Mouse (Mus musculus): Measurements from ENCODE around the gene Clcc1. TPM values are rescaled to one million over a fixed set of nuclear protein-coding genes. Genes with fewer than 3 reads are reported as not detected.

The Clcc1 gene
- total RNA-seq, 2 experiments from 2014 or later: 23.5 to 28.2 TPM

Other genes starting within 250 kb of the Clcc1 start
- 100 to 1,000 TPM; 168 to 169 TPM for gene Celsr2, start 238.4 kb upstream of the Clcc1 start, total RNA-seq (2021)
- 100 to 1,000 TPM; 212 to 216 TPM for gene Sars, start 208.7 kb upstream of the Clcc1 start, total RNA-seq (2021)
- 1 to 10 TPM; 2.3 to 2.9 TPM for gene 1700013F07Rik, start 119.8 kb upstream of the Clcc1 start, total RNA-seq (2021)
- gene 5330417C22Rik, start 117.4 kb upstream of the Clcc1 start, total RNA-seq (2021): 10 to 100 TPM; 19.9 to 22.2 TPM
- gene Tmem167b, start 91.4 kb upstream of the Clcc1 start, total RNA-seq (2021): 10 to 100 TPM; 40.3 to 41.0 TPM
- 10 to 100 TPM; 25.2 to 26.6 TPM for gene Taf13, start 82.2 kb upstream of the Clcc1 start, total RNA-seq (2021)
- 100 to 1,000 TPM; 150 to 164 TPM for gene Wdr47, start 62.6 kb upstream of the Clcc1 start, total RNA-seq (2021)
- gene Gpsm2, start 68.4 kb downstream of the Clcc1 start, total RNA-seq (2021): 10 to 100 TPM; 12.8 to 13.4 TPM
- under 1 TPM in 1 of 2 experiments, not detected in 1; 0.28 TPM for gene Aknad1, start 85.7 kb downstream of the Clcc1 start, total RNA-seq (2021)
- 10 to 100 TPM; 14.1 to 15.2 TPM for gene Stxbp3, start 186.6 kb downstream of the Clcc1 start, total RNA-seq (2021)
- not detected for gene Fndc7, start 236.1 kb downstream of the Clcc1 start, total RNA-seq (2021)